Mouse (Mus musculus): ENCODE results near the gene Arnt. TPM values are rescaled to one million over a fixed set of nuclear protein-coding genes. Genes with fewer than 3 reads are reported as not detected.
"Not testable (repeated sequence)": the region's sequence is repeated elsewhere in the genome, so short reads cannot be mapped to it uniquely, and the experiment has no call there.

The Arnt gene
- polyA plus RNA-seq, 1 experiment from 2014 or later: 46.0 TPM

DNA sequence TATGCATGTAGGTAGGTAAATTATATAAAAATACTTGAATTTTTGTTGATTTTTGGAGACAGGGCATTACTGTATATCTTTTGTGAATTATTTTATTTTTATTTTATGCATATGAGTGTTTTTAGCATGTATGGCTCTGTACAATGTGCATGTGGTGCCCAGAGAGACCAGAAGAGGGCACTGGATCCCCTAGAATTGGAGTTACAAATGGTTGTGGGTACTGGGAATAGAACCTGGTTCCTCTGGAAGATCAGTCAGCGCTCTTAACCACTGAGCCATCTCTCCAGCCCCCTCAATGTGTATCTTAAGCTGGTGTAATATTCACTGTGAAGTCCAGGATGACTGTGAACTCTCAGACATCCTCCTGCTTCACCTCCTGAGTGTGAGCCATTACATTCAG lies 100.7 kb downstream of the Arnt start:
- no peaks in the 10 kb centered on the region for H3K36me3 ChIP-seq (ENCODE audit: insufficient read depth, low read length)
- H3K4me2 ChIP-seq (replicated peaks; ENCODE audit: low read depth, low read length): no peak overlapping the region
- no peaks in the 10 kb centered on the region for H3K27me3 ChIP-seq (ENCODE audit: insufficient read depth, low read length)
- H3K9ac ChIP-seq (replicated peaks; ENCODE audit: low read length): no peak overlapping the region
- no peaks in the 10 kb centered on the region for H3K9me3 ChIP-seq (ENCODE audit: low read length)
- no peak for ATAC-seq (ENCODE audit: low FRiP score, low TSS enrichment)
- 81% methylated on average over 1 of the region's 1 CpGs for WGBS
- no peak overlapping the region for H3K4me3 ChIP-seq (ENCODE audit: low read length)
- no peak overlapping the region for H3K27ac ChIP-seq (ENCODE audit: low read length)
- no peaks in the 10 kb centered on the region for H3K4me1 ChIP-seq (ENCODE audit: insufficient read depth, low read length)

DNA sequence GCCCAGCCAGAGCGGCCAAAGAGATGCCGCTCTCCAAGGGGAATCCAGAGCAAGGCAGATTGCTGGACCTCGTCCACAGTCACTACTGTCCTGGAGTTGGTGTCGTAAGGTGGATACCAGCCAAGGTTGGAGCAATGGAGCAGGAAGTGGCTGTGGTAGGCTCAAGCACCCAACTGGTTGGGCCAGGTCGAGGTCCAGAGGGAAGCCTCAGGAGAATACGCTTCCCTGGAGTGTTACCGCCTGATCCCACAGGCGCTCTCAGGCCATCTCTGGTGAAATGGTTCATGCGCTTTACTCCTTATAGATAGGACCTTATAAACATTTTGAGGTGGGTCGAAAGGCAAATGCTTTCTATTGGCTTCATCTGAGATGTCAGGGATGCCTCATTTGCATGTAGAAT lies 104.7 kb downstream of the Arnt start:
- Histone ChIP-seq H3K27ac (ENCODE audit: low read length) (no peak overlapping the region), H3K9ac (replicated peaks; ENCODE audit: low read length) (no peak overlapping the region), H3K4me2 (replicated peaks; ENCODE audit: low read depth, low read length) (no peak overlapping the region), H3K4me3 (ENCODE audit: low read length) (no peak overlapping the region), H3K9me3 (ENCODE audit: low read length) (no peaks in the 10 kb centered on the region), H3K36me3 (ENCODE audit: insufficient read depth, low read length) (no peaks in the 10 kb centered on the region), H3K27me3 (ENCODE audit: insufficient read depth, low read length) (no peaks in the 10 kb centered on the region), H3K4me1 (ENCODE audit: insufficient read depth, low read length) (no peaks in the 10 kb centered on the region)
- no peak for ATAC-seq (ENCODE audit: low FRiP score, low TSS enrichment)
- WGBS: 88% methylated on average over 10 of the region's 10 CpGs

DNA sequence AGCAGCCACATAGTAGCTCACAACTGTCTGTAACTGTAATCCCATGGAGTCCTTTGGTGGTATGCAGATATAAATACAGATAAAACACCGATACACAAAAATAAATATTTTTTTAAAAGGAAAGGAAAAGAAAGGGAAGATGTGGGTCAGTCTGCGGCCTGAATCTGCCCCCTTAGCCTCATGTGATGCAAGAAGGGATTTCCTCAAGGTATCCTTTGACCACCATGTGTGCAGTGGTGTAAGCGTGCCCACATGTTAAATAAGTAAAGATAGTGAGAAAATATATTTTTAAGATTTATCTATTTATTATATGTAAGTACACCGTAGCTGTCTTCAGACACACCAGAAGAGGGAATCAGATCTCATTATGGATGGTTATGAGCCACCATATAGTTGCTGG lies 105.6 kb downstream of the Arnt start:
- H3K27ac ChIP-seq (ENCODE audit: low read length): no peak overlapping the region
- no peaks in the 10 kb centered on the region for H3K4me1 ChIP-seq (ENCODE audit: insufficient read depth, low read length)
- H3K9me3 ChIP-seq (ENCODE audit: low read length): no peaks in the 10 kb centered on the region
- 91% methylated on average over 4 of the region's 4 CpGs for WGBS
- no peaks in the 10 kb centered on the region for H3K27me3 ChIP-seq (ENCODE audit: insufficient read depth, low read length)
- H3K4me2 ChIP-seq (replicated peaks; ENCODE audit: low read depth, low read length): no peak overlapping the region
- H3K36me3 ChIP-seq (ENCODE audit: insufficient read depth, low read length): no peaks in the 10 kb centered on the region
- H3K4me3 ChIP-seq (ENCODE audit: low read length): no peak overlapping the region
- ATAC-seq (ENCODE audit: low FRiP score, low TSS enrichment): no peak
- no peak overlapping the region for H3K9ac ChIP-seq (replicated peaks; ENCODE audit: low read length)

DNA sequence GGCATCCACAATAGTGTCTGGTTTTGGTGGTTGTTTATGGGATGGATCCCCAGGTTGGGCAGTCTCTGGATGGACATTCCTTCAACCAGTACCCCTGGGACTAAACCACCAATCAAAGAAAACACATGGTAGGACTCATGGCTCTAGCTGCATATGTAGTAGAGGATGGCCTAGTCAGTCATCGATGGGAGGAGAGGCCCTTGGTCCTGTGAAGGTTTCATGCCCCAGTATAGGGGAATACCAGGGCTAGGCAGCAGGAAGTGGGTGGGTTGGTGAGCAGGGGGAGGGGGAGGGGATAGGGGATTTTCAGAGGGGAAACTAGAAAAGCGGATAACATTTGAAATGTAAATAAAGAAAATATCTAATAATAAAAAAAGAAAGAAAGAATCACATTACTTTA lies 107.0 kb downstream of the Arnt start:
- not testable (repeated sequence) for H3K4me3 ChIP-seq (ENCODE audit: low read length); H3K4me2 ChIP-seq (replicated peaks; ENCODE audit: low read depth, low read length); H3K9ac ChIP-seq (replicated peaks; ENCODE audit: low read length); ATAC-seq (ENCODE audit: low FRiP score, low TSS enrichment); H3K27me3 ChIP-seq (ENCODE audit: insufficient read depth, low read length); H3K9me3 ChIP-seq (ENCODE audit: low read length); H3K27ac ChIP-seq (ENCODE audit: low read length); H3K4me1 ChIP-seq (ENCODE audit: insufficient read depth, low read length); H3K36me3 ChIP-seq (ENCODE audit: insufficient read depth, low read length)
- WGBS: 71% methylated on average over 2 of the region's 2 CpGs

DNA sequence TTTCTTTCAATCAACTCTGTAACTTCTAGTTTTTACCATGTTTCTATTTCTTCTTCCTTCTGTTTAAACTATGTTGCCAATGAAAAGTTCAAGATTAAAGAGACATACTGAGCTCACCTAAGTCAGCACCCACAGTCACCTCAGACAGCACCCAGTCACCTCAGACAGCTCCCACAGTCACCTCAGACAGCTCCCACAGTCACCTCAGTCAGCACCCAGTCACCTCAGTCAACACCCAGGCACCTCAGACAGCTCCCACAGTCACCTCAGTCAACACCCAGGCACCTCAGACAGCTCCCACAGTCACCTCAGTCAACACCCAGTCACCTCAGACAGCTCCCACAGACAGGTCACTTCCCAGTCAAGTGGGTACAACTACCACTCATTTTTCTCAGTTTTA lies 108.0 kb downstream of the Arnt start:
- Histone ChIP-seq H3K4me1 (ENCODE audit: insufficient read depth, low read length) (no peaks in the 10 kb centered on the region), H3K27me3 (ENCODE audit: insufficient read depth, low read length) (no peaks in the 10 kb centered on the region), H3K36me3 (ENCODE audit: insufficient read depth, low read length) (no peaks in the 10 kb centered on the region), H3K9ac (replicated peaks; ENCODE audit: low read length) (no peak overlapping the region), H3K4me3 (ENCODE audit: low read length) (no peak overlapping the region), H3K9me3 (ENCODE audit: low read length) (no peaks in the 10 kb centered on the region), H3K27ac (ENCODE audit: low read length) (no peak overlapping the region), H3K4me2 (replicated peaks; ENCODE audit: low read depth, low read length) (no peak overlapping the region)
- no peak for ATAC-seq (ENCODE audit: low FRiP score, low TSS enrichment)

DNA sequence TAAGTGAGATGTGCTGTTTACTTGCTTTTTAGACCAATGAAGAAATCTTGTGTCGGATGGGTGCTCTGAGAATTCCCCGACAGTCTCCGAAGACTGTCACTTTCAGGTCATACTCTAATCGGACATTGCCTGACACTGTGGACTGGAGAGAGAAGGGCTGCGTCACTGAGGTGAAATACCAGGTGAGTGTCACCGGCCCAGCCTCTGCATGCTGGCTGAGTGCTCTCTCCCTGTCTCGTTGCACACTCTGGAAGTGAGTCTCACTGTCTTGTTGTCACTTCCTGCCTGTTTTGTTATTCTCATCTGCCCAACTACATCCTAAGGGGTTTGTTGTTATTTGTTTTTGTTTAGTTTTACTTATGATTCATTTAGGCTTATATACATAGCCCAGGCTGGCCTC lies 108.8 kb downstream of the Arnt start:
- ATAC-seq (ENCODE audit: low FRiP score, low TSS enrichment): no peak
- H3K9me3 ChIP-seq (ENCODE audit: low read length): no peaks in the 10 kb centered on the region; the same call in 1 of the 2 replicates
- H3K9ac ChIP-seq (replicated peaks; ENCODE audit: low read length): no peak overlapping the region
- no peak overlapping the region for H3K4me3 ChIP-seq (ENCODE audit: low read length)
- 68% methylated on average over 7 of the region's 7 CpGs for WGBS
- H3K36me3 ChIP-seq (ENCODE audit: insufficient read depth, low read length): no peaks in the 10 kb centered on the region
- no peak overlapping the region for H3K27ac ChIP-seq (ENCODE audit: low read length)
- no peaks in the 10 kb centered on the region for H3K4me1 ChIP-seq (ENCODE audit: insufficient read depth, low read length)
- H3K4me2 ChIP-seq (replicated peaks; ENCODE audit: low read depth, low read length): no peak overlapping the region
- no peaks in the 10 kb centered on the region for H3K27me3 ChIP-seq (ENCODE audit: insufficient read depth, low read length)

Other genes starting within 250 kb of the Arnt start
- gene Gabpb2, start 216.5 kb upstream of the Arnt start, polyA plus RNA-seq (2015; fragmentation: Nextera tagmentation; extraction: Ambion mirVana): 8.8 and 10.8 TPM in 2 replicates
- gene Cdc42se1, start 205.7 kb upstream of the Arnt start, polyA plus RNA-seq (2015; fragmentation: Nextera tagmentation; extraction: Ambion mirVana): 90.3 and 94.4 TPM in 2 replicates
- gene Mllt11, start 202.2 kb upstream of the Arnt start, polyA plus RNA-seq (2015; fragmentation: Nextera tagmentation; extraction: Ambion mirVana): 14.0 and 16.6 TPM in 2 replicates
- 0.53 and 0.55 TPM in 2 replicates for gene Gm128, start 192.8 kb upstream of the Arnt start, polyA plus RNA-seq (2015; fragmentation: Nextera tagmentation; extraction: Ambion mirVana)
- 0.41 and 0.82 TPM in 2 replicates for gene Bnipl, start 183.2 kb upstream of the Arnt start, polyA plus RNA-seq (2015; fragmentation: Nextera tagmentation; extraction: Ambion mirVana)
- gene Mindy1, start 153.0 kb upstream of the Arnt start, polyA plus RNA-seq (2015; fragmentation: Nextera tagmentation; extraction: Ambion mirVana): 55.8 and 57.0 TPM in 2 replicates
- gene Prune1, start 152.3 kb upstream of the Arnt start, polyA plus RNA-seq (2015; fragmentation: Nextera tagmentation; extraction: Ambion mirVana): 25.8 and 27.4 TPM in 2 replicates
- gene Anxa9, start 127.2 kb upstream of the Arnt start, polyA plus RNA-seq (2015; fragmentation: Nextera tagmentation; extraction: Ambion mirVana): 8.6 and 9.4 TPM in 2 replicates
- gene Cers2, start 119.6 kb upstream of the Arnt start, polyA plus RNA-seq (2015; fragmentation: Nextera tagmentation; extraction: Ambion mirVana): 208 and 209 TPM in 2 replicates
- 45.5 and 46.7 TPM in 2 replicates for gene Setdb1, start 77.2 kb upstream of the Arnt start, polyA plus RNA-seq (2015; fragmentation: Nextera tagmentation; extraction: Ambion mirVana)
- 0.52 TPM in 1 of 2 replicates, not detected in the other for gene 4930558C23Rik, start 31.5 kb upstream of the Arnt start, polyA plus RNA-seq (2015; fragmentation: Nextera tagmentation; extraction: Ambion mirVana)
- gene Ctsk, start 64.9 kb downstream of the Arnt start, polyA plus RNA-seq (2015; fragmentation: Nextera tagmentation; extraction: Ambion mirVana): 5.6 and 8.9 TPM in 2 replicates
- 12.1 and 12.4 TPM in 2 replicates for gene Ctss, start 92.4 kb downstream of the Arnt start, polyA plus RNA-seq (2015; fragmentation: Nextera tagmentation; extraction: Ambion mirVana)
- 0.17 TPM in 1 of 2 replicates, not detected in the other for gene Hormad1, start 125.3 kb downstream of the Arnt start, polyA plus RNA-seq (2015; fragmentation: Nextera tagmentation; extraction: Ambion mirVana)
- gene Golph3l, start 154.5 kb downstream of the Arnt start, polyA plus RNA-seq (2015; fragmentation: Nextera tagmentation; extraction: Ambion mirVana): 36.4 and 38.5 TPM in 2 replicates
- 76.4 and 78.6 TPM in 2 replicates for gene Ensa, start 190.6 kb downstream of the Arnt start, polyA plus RNA-seq (2015; fragmentation: Nextera tagmentation; extraction: Ambion mirVana)
- 23.7 and 38.1 TPM in 2 replicates for gene Mcl1, start 224.4 kb downstream of the Arnt start, polyA plus RNA-seq (2015; fragmentation: Nextera tagmentation; extraction: Ambion mirVana)

All from kidney, embryonic 16.5 days (tissue).